Mouse (Mus musculus) bone marrow, adult 2 months (tissue): ENCODE data around the gene Efhc1.

Source experiments
- CTCF ChIP-seq: fragments of 200-500 bp; IDR thresholded peaks from 2 replicates; pipeline ENCODE4 v1.5.1; 2011; ENCODE audit warnings: low read length, control low read depth; ENCODE audit not compliant: control insufficient read depth, insufficient read depth
- POLR2A ChIP-seq: fragments of 200-500 bp; IDR thresholded peaks from 2 replicates; pipeline ENCODE4 v1.6.1; 2011; ENCODE audit warnings: low read depth, mild to moderate bottlenecking, control low read depth, low read length, borderline replicate concordance; ENCODE audit not compliant: control insufficient read depth

GRCm38 (mm10) chr1:20926376-20926775 is 25.1 kb upstream of the Efhc1 start:
- TF ChIP-seq POLR2A (no peak), CTCF (no peak)
